Mouse (Mus musculus): ENCODE data around the gene Il25. TPM values are rescaled to one million over a fixed set of nuclear protein-coding genes. Genes with fewer than 3 reads are reported as not detected.

Gene Il25
- polyA plus RNA-seq, 1 experiment from 2014 or later = 0.63 TPM

- peaks cover 31% of the 10 kb centered on the region for H3K36me3 ChIP-seq
- WGBS = 84% methylated on average over 7 of the region's 7 CpGs
- 0 out of 2 replicates have a peak overlapping the region, but pooled peaks have one; percentile 3 for H3K9ac ChIP-seq (replicated peaks)
Observed at GRCm38 (mm10) chr14:54908682-54909081, 23.8 kb upstream of the Il25 start.

GRCm38 (mm10) chr14:54912109-54912850, 20.2 kb upstream of the Il25 start:
- peak; percentile 72 for ATAC-seq (ENCODE audit: low FRiP score)
- H3K9me3 ChIP-seq (replicated peaks) = no peaks in the 10 kb centered on the region
- H3K36me3 ChIP-seq = peaks cover 19% of the 10 kb centered on the region
- no peaks in the 10 kb centered on the region for H3K27me3 ChIP-seq (replicated peaks)
- H3K9ac ChIP-seq (replicated peaks) = peak overlapping the region; percentile 100
- WGBS = 2% methylated on average over 65 of the region's 69 CpGs
- peak overlapping the region; percentile 91 for H3K4me3 ChIP-seq (replicated peaks)
- H3K4me2 ChIP-seq = peak overlapping the region; percentile 93
- peaks cover 55% of the 10 kb centered on the region for H3K4me1 ChIP-seq
- peak overlapping the region; percentile 94 for H3K27ac ChIP-seq (replicated peaks)

More at GRCm38 (mm10) chr14:54908682-54909081, 23.8 kb upstream of the Il25 start:
- Histone ChIP-seq H3K4me1 (peaks cover 53% of the 10 kb centered on the region), H3K27ac (replicated peaks) (no peak overlapping the region), H3K27me3 (replicated peaks) (no peaks in the 10 kb centered on the region), H3K4me2 (no peak overlapping the region), H3K4me3 (replicated peaks) (no peak overlapping the region), H3K9me3 (replicated peaks) (no peaks in the 10 kb centered on the region)
- ATAC-seq (ENCODE audit: low FRiP score) = no peak

GRCm38 (mm10) chr14:54912886-54913285, 19.6 kb upstream of the Il25 start, which contains the start of gene Slc22a17:
Slc22a17 (minus strand) TSS chr14:54913132.
- Histone ChIP-seq H3K4me2 (peak within 1 kb of the TSS; percentile 93), H3K9ac (replicated peaks) (peak within 1 kb of the TSS; percentile 100), H3K4me3 (replicated peaks) (peak within 1 kb of the TSS; percentile 91), H3K27me3 (replicated peaks) (no peaks in the 10 kb centered on the region), H3K27ac (replicated peaks) (peak within 1 kb of the TSS; percentile 94), H3K4me1 (peaks cover 49% of the 10 kb centered on the region), H3K9me3 (replicated peaks) (no peaks in the 10 kb centered on the region), H3K36me3 (peaks cover 15% of the 10 kb centered on the region)
- ATAC-seq (ENCODE audit: low FRiP score) = peak; percentile 96
- under 1% methylated on average over 27 of the region's 28 CpGs for WGBS

- peak; percentile 25 for ATAC-seq (ENCODE audit: low FRiP score)
- WGBS = 13% methylated on average over 10 of the region's 10 CpGs
- no peaks in the 10 kb centered on the region for H3K9me3 ChIP-seq (replicated peaks)
- no peaks in the 10 kb centered on the region for H3K27me3 ChIP-seq (replicated peaks)
- peak overlapping the region; percentile 93 for H3K4me2 ChIP-seq
- peak overlapping the region; percentile 100 for H3K9ac ChIP-seq (replicated peaks)
- H3K4me1 ChIP-seq = peaks cover 45% of the 10 kb centered on the region
- H3K36me3 ChIP-seq = peaks cover 12% of the 10 kb centered on the region
- peak overlapping the region; percentile 94 for H3K27ac ChIP-seq (replicated peaks)
- H3K4me3 ChIP-seq (replicated peaks) = peak overlapping the region; percentile 91
Observed at GRCm38 (mm10) chr14:54913343-54913742, 19.2 kb upstream of the Il25 start.

- ATAC-seq (ENCODE audit: low FRiP score) = no peak
- Histone ChIP-seq H3K9me3 (replicated peaks) (no peaks in the 10 kb centered on the region; the same call in 1 of the 2 replicates), H3K4me3 (replicated peaks) (no peak overlapping the region), H3K36me3 (peaks cover 28% of the 10 kb centered on the region), H3K4me1 (peaks cover 20% of the 10 kb centered on the region), H3K9ac (replicated peaks) (no peak overlapping the region), H3K27ac (replicated peaks) (no peak overlapping the region), H3K27me3 (replicated peaks) (no peaks in the 10 kb centered on the region), H3K4me2 (no peak overlapping the region)
- 94% methylated on average over 16 of the region's 16 CpGs for WGBS
Observed at GRCm38 (mm10) chr14:54920076-54920685, 12.3 kb upstream of the Il25 start.

GRCm38 (mm10) chr14:54924641-54925348, 7.7 kb upstream of the Il25 start:
- peaks cover 9% of the 10 kb centered on the region; the same call in 1 of the 2 replicates for H3K36me3 ChIP-seq
- H3K9me3 ChIP-seq (replicated peaks) = no peaks in the 10 kb centered on the region; the same call in 1 of the 2 replicates
- H3K27me3 ChIP-seq (replicated peaks) = 0 out of 2 replicates have a peak, but pooled peaks cover 3% of the 10 kb centered on the region
- peak overlapping the region; percentile 68 for H3K9ac ChIP-seq (replicated peaks)
- peaks cover 45% of the 10 kb centered on the region for H3K4me1 ChIP-seq
- WGBS = 13% methylated on average over 7 of the region's 7 CpGs
- H3K4me3 ChIP-seq (replicated peaks) = peak overlapping the region; percentile 52
- peak; percentile 38 for ATAC-seq (ENCODE audit: low FRiP score)
- H3K27ac ChIP-seq (replicated peaks) = peak overlapping the region; percentile 88
- H3K4me2 ChIP-seq = peak overlapping the region; percentile 97

GRCm38 (mm10) chr14:54925349-54926342, 6.8 kb upstream of the Il25 start, which contains the start of gene Efs:
Efs (minus strand) TSS chr14:54926126.
- WGBS = under 1% methylated on average over 57 of the region's 57 CpGs
- peak within 1 kb of the TSS; percentile 68 for H3K9ac ChIP-seq (replicated peaks)
- peak within 1 kb of the TSS; percentile 97 for H3K4me2 ChIP-seq
- H3K9me3 ChIP-seq (replicated peaks) = no peaks in the 10 kb centered on the region; the same call in 1 of the 2 replicates
- H3K36me3 ChIP-seq = peaks cover 6% of the 10 kb centered on the region; the same call in 1 of the 2 replicates
- H3K27ac ChIP-seq (replicated peaks) = peak within 1 kb of the TSS; percentile 88
- peaks cover 49% of the 10 kb centered on the region for H3K4me1 ChIP-seq
- H3K27me3 ChIP-seq (replicated peaks) = 0 out of 2 replicates have a peak, but pooled peaks cover 3% of the 10 kb centered on the region
- ATAC-seq (ENCODE audit: low FRiP score) = peak; percentile 45
- H3K4me3 ChIP-seq (replicated peaks) = peak within 1 kb of the TSS; percentile 52

- ATAC-seq (ENCODE audit: low FRiP score) = peak; percentile 71
- Histone ChIP-seq H3K4me3 (replicated peaks) (peak overlapping the region; percentile 52), H3K4me1 (peaks cover 49% of the 10 kb centered on the region), H3K27me3 (replicated peaks) (0 out of 2 replicates have a peak, but pooled peaks cover 3% of the 10 kb centered on the region), H3K9ac (replicated peaks) (peak overlapping the region; percentile 68), H3K36me3 (no peaks in the 10 kb centered on the region), H3K9me3 (replicated peaks) (no peaks in the 10 kb centered on the region; the same call in 1 of the 2 replicates), H3K27ac (replicated peaks) (peak overlapping the region; percentile 88), H3K4me2 (peak overlapping the region; percentile 97)
- WGBS = under 1% methylated on average over 46 of the region's 58 CpGs
Observed at GRCm38 (mm10) chr14:54926401-54927158, 5.9 kb upstream of the Il25 start.

- Histone ChIP-seq H3K27ac (replicated peaks) (peak overlapping the region; percentile 88), H3K4me2 (peak overlapping the region; percentile 97), H3K27me3 (replicated peaks) (0 out of 2 replicates have a peak, but pooled peaks cover 3% of the 10 kb centered on the region), H3K9me3 (replicated peaks) (no peaks in the 10 kb centered on the region), H3K36me3 (no peaks in the 10 kb centered on the region), H3K9ac (replicated peaks) (peak overlapping the region; percentile 68; the same call in 1 of the 2 replicates), H3K4me3 (replicated peaks) (peak overlapping the region; percentile 52), H3K4me1 (peaks cover 49% of the 10 kb centered on the region)
- 13% methylated on average over 7 of the region's 7 CpGs for WGBS
- ATAC-seq (ENCODE audit: low FRiP score) = no peak
Observed at GRCm38 (mm10) chr14:54927296-54927695, 5.2 kb upstream of the Il25 start.

GRCm38 (mm10) chr14:54929801-54930200, 2.7 kb upstream of the Il25 start:
- H3K36me3 ChIP-seq = no peaks in the 10 kb centered on the region
- peaks cover 38% of the 10 kb centered on the region for H3K4me1 ChIP-seq
- H3K4me2 ChIP-seq = no peak overlapping the region
- H3K9ac ChIP-seq (replicated peaks) = no peak overlapping the region
- 82% methylated on average over 5 of the region's 5 CpGs for WGBS
- no peak for ATAC-seq (ENCODE audit: low FRiP score)
- H3K9me3 ChIP-seq (replicated peaks) = no peaks in the 10 kb centered on the region
- H3K4me3 ChIP-seq (replicated peaks) = no peak overlapping the region
- no peak overlapping the region for H3K27ac ChIP-seq (replicated peaks)
- H3K27me3 ChIP-seq (replicated peaks) = 0 out of 2 replicates have a peak, but pooled peaks cover 3% of the 10 kb centered on the region

All from neural tube, embryonic 15.5 days (tissue).